Mouse (Mus musculus) heart, embryonic 11.5 days (tissue): Measurements from ENCODE around the gene Ccl21b. TPM values are rescaled to one million over a fixed set of nuclear protein-coding genes. Genes with fewer than 3 reads are reported as not detected.
"Not testable (repeated sequence)": the region's sequence is repeated elsewhere in the genome, so short reads cannot be mapped to it uniquely, and the experiment has no call there.

Source experiments
- ATAC-seq: fragments of 200-750 bp; cut with Nextera tagmentation; replicated peaks from 2 replicates; pipeline ENCODE4 v1.8.0; 2017; ENCODE audit warnings: moderate library complexity; ENCODE audit not compliant: insufficient number of reproducible peaks, low FRiP score, low TSS enrichment
- H3K27ac ChIP-seq: fragments of 300-500 bp; sonication (generic); 2 replicates; pipeline ENCODE4 v1.5.1; 2014; ENCODE audit warnings: mild to moderate bottlenecking, low read depth, low read length
- H3K27me3 ChIP-seq: fragments of 300-500 bp; sonication (generic); 2 replicates; pipeline ENCODE4 v1.6.1; 2014; ENCODE audit warnings: mild to moderate bottlenecking, low read length, mixed read lengths; ENCODE audit not compliant: control insufficient read depth, insufficient read depth
- H3K36me3 ChIP-seq: fragments of 300-500 bp; sonication (generic); 2 replicates; pipeline ENCODE4 v1.6.1; 2014; ENCODE audit warnings: mild to moderate bottlenecking, low read length, moderate library complexity, mixed read lengths; ENCODE audit not compliant: control insufficient read depth, insufficient read depth
- H3K4me1 ChIP-seq: fragments of 300-500 bp; sonication (generic); 2 replicates; pipeline ENCODE4 v1.6.1; 2014; ENCODE audit warnings: low read length; ENCODE audit not compliant: control insufficient read depth, insufficient read depth
- H3K4me2 ChIP-seq: fragments of 300-500 bp; sonication (generic); 2 replicates; pipeline ENCODE4 v1.6.1; 2014; ENCODE audit warnings: mild to moderate bottlenecking, moderate library complexity
- H3K4me3 ChIP-seq: fragments of 300-500 bp; sonication (generic); 2 replicates; pipeline ENCODE4 v1.5.1; 2014; ENCODE audit warnings: low read depth, low read length
- H3K9ac ChIP-seq: fragments of 300-500 bp; sonication (generic); 2 replicates; pipeline ENCODE4 v1.6.1; 2014; ENCODE audit warnings: mild to moderate bottlenecking, low read depth, low read length, moderate library complexity
- H3K9me3 ChIP-seq: fragments of 300-500 bp; sonication (generic); replicated peaks from 2 replicates; pipeline ENCODE4 v1.6.1; 2016; ENCODE audit warnings: low read length; ENCODE audit not compliant: control insufficient read depth
- WGBS: fragments of 180-500 bp; shearing (Covaris S2); extraction: QIAGEN DNeasy Blood & Tissue Kit; methylation state at CpG from one replicate; pipeline ENCODE4 v1.1.7; 2014; ENCODE audit not compliant: insufficient replicate concordance; 5-methylcytosine and 5-hydroxymethylcytosine counted together
- polyA plus RNA-seq: library from polyadenylated mRNA; unstranded; fragments of >200 nt; fragmentation: Nextera tagmentation; extraction: Ambion mirVana; gene quantifications from 2 replicates; pipeline ENCODE4 v1.2.1, GENCODE M21; 2014

Ccl21b gene
- polyA plus RNA-seq, result not detected in 2 replicates

GRCm38 (mm10) chr4:42255467-42255866 lies at the start of gene Ccl21b:
Gene Ccl21b, plus strand, starts transcription at chr4:42255767.
- H3K27ac ChIP-seq, H3K9ac ChIP-seq, H3K4me1 ChIP-seq, H3K9me3 ChIP-seq, H3K36me3 ChIP-seq, ATAC-seq, H3K27me3 ChIP-seq, H3K4me2 ChIP-seq, H3K4me3 ChIP-seq: not testable (repeated sequence)
- no CpG with 5 or more reads among the region's 5 CpGs for WGBS

GRCm38 (mm10) chr4:42240339-42240738 lies 15.2 kb upstream of the Ccl21b start, which contains the start of gene Gm10600:
Gene Gm10600, plus strand, starts transcription at chr4:42240639.
- not testable (repeated sequence) for H3K9ac ChIP-seq, H3K27ac ChIP-seq, H3K9me3 ChIP-seq, H3K36me3 ChIP-seq, H3K4me1 ChIP-seq, H3K4me2 ChIP-seq, ATAC-seq, H3K27me3 ChIP-seq, H3K4me3 ChIP-seq
- no CpG with 5 or more reads among the region's 4 CpGs for WGBS

- not testable (repeated sequence) for H3K4me3 ChIP-seq, H3K9ac ChIP-seq, H3K27ac ChIP-seq, H3K27me3 ChIP-seq, H3K9me3 ChIP-seq, H3K36me3 ChIP-seq, ATAC-seq, H3K4me2 ChIP-seq, H3K4me1 ChIP-seq
- WGBS, result no CpG with 5 or more reads among the region's 18 CpGs
Measured at GRCm38 (mm10) chr4:42293967-42294366, 38.4 kb downstream of the Ccl21b start, which contains the start of gene Gm21953. Gene Gm21953, plus strand, starts transcription at chr4:42294267.

Other genes with a start within 250 kb of the Ccl21b start
- not detected in 2 replicates for gene Gm21093, start 221.0 kb upstream of the Ccl21b start, polyA plus RNA-seq
- gene Gm3893, start 164.6 kb upstream of the Ccl21b start, polyA plus RNA-seq, result not detected in 2 replicates
- 0.56 TPM in 1 of 2 replicates, not detected in the other for gene Gm13304, start 140.9 kb upstream of the Ccl21b start, polyA plus RNA-seq
- not detected in 2 replicates for gene Gm13306, start 102.3 kb upstream of the Ccl21b start, polyA plus RNA-seq
- 0.56 TPM in 1 of 2 replicates, not detected in the other for gene Gm13305, start 87.2 kb upstream of the Ccl21b start, polyA plus RNA-seq
- gene Gm10600, start 15.1 kb upstream of the Ccl21b start, polyA plus RNA-seq, result not detected in 2 replicates
- gene Gm21953, start 38.5 kb downstream of the Ccl21b start, polyA plus RNA-seq, result not detected in 2 replicates
- 0.06 and 0.07 TPM in 2 replicates for gene Fam205a3, start 62.6 kb downstream of the Ccl21b start, polyA plus RNA-seq
- gene Gm21586, start 183.6 kb downstream of the Ccl21b start, polyA plus RNA-seq, result not detected in 2 replicates
- not detected in 2 replicates for gene Gm2163, start 211.0 kb downstream of the Ccl21b start, polyA plus RNA-seq